Mouse (Mus musculus): ENCODE results near the gene Gapvd1.

Gapvd1 gene

DNA sequence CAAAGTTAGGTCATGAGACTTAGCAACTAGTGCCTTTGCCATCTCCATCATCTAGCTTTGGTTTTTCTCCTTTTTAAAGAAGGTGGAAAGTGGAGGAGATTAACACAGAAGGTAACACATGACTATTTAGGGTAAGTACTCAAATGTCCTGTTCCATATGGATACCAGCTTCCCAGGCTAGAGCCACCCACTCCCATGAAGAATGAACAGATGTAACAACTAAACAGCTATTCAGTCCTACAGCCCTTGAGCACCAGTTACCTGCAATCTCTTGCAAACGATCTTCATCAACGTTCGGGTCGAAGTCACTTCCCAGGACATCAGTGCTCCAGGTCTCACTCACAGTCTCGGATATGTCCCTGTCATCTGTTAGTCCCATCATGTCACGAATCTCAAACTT, 43.1 kb downstream of the Gapvd1 start:
- no peak for DNase-seq (ENCODE audit: low spot score)

GRCm38 (mm10) chr2:34708675-34709074, 46.4 kb downstream of the Gapvd1 start:
- DNase-seq (ENCODE audit: low spot score) = no peak

GRCm38 (mm10) chr2:34696592-34696991, 58.4 kb downstream of the Gapvd1 start:
- DNase-seq (ENCODE audit: low spot score) = no peak

- DNase-seq (ENCODE audit: low spot score) = no peak
Observed at GRCm38 (mm10) chr2:34692861-34693260, 62.2 kb downstream of the Gapvd1 start.

DNA sequence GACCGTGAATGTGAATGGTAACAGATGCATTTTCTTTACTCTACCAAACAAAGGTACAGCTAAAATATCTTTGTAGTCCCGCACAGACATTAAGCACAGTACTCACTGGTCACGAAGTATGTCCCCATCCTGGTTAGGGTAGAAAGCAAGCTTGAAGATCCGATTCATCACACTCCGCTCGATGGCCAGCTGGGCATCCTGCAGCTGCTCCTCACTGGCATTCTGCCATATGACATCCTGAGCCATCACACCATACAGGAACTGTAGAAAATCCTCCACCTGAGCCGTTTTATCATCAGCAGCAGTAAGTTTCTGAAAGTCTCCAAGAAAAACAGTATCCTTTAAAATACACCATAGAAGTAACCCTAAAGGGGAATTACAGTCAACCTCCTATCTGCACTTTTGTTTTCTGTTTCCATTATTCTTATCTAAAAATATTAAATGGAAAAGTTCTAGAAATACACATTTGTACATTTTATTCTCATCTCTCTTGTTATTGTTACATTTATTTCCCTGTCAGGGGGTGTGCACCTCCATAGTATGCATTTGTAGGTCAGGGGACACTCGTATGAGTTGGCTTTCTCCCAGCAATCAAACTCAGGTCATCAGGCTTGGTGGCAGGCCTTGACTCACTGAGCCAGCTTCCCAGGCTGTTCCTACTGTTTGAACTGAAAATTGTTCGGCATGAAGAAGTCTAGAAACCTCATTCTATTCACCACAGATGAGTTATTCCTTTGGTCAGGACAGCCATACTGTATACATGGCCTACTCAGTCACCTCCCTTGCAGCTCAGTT, 70.8 kb downstream of the Gapvd1 start:
- peak; percentile 22 for DNase-seq (ENCODE audit: low spot score)

DNA sequence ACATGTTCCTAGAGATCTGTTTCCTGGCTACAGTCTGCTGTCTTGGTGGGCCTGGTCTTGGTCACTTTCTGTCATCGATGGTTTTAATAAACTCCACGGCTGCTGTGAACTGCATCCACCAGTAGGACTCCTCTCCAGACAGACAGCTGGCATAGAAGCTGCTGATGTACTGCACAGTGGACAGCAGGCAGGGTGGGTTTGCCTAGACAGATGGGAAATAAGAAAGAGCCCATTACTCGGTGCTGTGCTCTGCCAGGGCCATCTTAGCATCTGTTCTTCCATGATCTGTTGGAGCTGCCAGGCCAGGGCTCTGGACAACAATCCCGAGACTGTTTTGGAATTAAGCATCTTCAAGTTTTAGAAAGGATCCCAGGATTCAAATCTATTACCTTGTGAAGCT, 77.1 kb downstream of the Gapvd1 start:
- peak; percentile 14 for DNase-seq (ENCODE audit: low spot score)

DNA sequence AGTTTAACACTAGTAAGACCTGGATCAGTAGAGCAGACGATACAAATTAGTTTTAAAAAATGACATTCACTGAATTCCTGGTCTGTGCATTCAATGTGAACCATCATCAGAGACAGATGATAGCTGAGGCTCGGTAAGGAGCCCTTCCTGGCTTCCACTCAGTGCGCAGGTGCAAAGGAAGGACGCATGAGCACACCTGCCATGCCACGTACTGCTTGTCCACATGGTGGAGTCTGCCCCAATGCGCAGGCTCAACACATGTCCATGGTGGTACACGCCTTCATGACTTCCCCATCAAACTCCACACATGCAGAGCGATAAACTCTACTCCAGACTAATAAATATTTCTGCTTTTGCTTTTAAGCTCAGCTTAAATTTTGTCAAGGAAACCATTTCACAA, 78.0 kb downstream of the Gapvd1 start:
- DNase-seq (ENCODE audit: low spot score) = no peak

GRCm38 (mm10) chr2:34673846-34674245, 81.2 kb downstream of the Gapvd1 start:
- no peak for DNase-seq (ENCODE audit: low spot score)

DNA sequence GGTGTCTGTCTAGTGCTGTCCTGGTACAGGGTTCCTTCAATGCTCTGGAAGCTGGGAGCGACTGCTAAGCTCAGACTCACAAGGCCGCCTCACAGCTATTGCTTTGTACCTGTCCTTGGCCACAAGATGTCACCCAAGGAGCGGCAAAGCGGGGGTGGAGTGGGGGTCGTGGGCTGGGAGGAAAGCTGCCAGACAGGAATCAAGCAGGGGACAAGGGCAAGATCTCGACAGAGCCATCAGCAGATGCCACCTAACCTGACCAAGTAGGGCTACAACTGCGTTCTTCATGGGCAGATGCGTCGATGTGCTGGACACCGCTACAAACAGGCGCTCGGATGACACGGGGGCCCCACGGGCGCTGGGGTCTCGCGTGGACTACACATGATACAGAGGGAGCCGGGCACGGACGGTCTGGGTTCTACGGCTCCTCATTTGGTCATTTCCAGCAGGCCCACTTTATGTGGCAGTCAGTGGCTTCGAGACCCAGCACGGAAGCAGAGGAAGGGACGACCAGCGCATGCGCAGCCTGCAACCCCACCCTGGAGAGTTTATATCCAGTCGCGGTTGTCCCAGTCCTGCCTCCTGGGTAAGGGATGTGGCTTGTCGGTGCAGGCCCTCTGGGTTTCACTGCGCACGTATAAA, 83.5 kb downstream of the Gapvd1 start:
- DNase-seq (ENCODE audit: low spot score) = no peak

GRCm38 (mm10) chr2:34670470-34670869, 84.6 kb downstream of the Gapvd1 start:
- DNase-seq (ENCODE audit: low spot score) = no peak

GRCm38 (mm10) chr2:34669203-34669746, 85.8 kb downstream of the Gapvd1 start:
- no peak for DNase-seq (ENCODE audit: low spot score)

DNA sequence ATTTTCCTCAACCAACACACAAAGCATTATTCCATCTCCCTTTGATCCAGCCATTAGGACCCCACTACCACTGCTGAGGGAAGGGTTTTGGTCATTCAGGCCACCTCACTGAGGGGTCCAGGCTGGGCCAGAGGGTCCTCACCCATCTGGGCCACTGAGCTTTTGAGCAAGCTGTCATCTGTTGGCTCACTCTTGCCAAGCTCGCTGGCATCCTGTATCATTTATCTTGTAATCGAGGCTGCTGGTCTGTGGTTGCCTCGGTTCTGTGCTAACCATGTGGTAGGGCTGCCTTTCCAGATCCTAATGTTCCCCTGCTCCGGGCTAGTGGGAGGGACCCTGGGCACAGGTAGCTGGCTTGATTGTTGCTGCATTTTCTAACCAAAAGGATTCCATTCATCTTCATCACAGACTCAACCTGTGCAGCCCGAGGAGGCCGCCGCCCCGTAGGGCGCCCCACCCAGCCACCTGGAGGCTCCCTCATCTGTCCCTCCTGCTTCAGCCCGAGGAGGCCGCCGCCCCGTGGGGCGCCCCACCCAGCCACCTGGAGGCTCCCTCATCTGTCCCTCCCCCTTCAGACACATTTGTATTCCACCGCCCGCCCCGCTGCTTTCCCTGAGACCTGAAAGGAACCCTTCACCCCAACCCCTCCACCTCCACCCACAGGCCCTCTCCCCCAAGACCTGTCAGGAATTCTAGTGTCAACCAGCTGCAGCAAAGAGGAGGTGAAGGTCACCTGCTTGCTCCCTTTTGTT, 86.4 kb downstream of the Gapvd1 start:
- peak; percentile 58 for DNase-seq (ENCODE audit: low spot score)

- no peak for DNase-seq (ENCODE audit: low spot score)
Observed at GRCm38 (mm10) chr2:34667820-34668219, 87.2 kb downstream of the Gapvd1 start.

GRCm38 (mm10) chr2:34647410-34647809, 107.6 kb downstream of the Gapvd1 start:
- DNase-seq (ENCODE audit: low spot score) = peak; percentile 58

- DNase-seq (ENCODE audit: low spot score) = no peak
Observed at GRCm38 (mm10) chr2:34646541-34646865, 108.5 kb downstream of the Gapvd1 start.

DNA sequence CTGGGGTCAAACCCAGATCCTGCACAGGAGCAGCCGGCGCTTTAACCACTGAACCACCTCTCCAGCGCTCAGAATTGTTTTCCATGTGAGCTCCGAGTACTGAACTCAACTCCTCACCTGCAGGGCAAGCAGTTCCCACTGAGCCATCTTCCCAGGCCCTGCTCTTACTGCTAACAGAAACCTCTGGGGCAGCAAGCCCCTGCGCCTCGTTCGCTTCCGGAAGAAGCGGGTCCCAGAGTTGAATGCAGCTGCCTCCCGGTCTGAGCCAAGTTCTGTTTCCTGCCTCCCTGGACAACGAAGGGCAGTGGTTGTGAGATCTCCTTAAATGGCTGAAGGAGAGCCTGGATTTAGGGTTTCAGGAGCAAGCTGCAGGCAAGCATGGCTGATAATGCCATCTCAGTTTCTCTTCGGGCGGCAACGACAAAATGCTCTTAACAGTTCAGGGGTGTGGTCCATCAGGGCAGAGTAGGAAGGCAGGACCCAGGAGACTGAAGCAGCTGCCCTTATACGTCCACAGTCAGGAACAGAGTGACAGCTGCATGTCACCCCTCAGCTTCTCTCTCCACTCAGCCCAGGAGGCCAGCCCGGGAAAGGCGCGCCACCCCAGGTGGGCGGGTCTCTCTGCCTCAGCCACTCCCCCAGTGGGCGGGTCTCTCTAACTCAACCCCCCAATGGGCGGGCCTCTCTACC, 109.0 kb downstream of the Gapvd1 start:
- peak; percentile 87 for DNase-seq (ENCODE audit: low spot score)

- DNase-seq (ENCODE audit: low spot score) = no peak
Observed at GRCm38 (mm10) chr2:34644571-34645526, 110.2 kb downstream of the Gapvd1 start.

GRCm38 (mm10) chr2:34642351-34642750, 112.7 kb downstream of the Gapvd1 start:
- peak; percentile 29 for DNase-seq (ENCODE audit: low spot score)

DNA sequence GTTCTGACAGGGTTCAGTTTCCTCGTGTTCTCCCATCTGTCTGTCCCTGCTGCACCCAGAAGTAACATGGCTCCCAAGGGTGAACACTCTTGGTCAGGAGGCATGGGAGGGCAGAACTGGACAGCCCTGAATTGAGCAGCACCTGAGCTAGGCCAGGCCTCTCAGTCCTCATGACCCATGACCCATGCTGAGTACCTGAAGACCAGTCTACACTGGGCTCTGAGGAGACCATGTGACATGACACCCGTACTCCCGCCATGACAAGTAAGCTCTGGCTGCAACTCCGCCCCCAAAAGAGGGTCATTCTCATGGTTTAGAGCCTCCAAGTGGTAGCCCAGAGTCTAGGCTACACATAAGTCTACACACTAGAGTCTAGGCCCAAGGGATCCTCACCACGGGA, 115.3 kb downstream of the Gapvd1 start:
- DNase-seq (ENCODE audit: low spot score) = no peak

DNA sequence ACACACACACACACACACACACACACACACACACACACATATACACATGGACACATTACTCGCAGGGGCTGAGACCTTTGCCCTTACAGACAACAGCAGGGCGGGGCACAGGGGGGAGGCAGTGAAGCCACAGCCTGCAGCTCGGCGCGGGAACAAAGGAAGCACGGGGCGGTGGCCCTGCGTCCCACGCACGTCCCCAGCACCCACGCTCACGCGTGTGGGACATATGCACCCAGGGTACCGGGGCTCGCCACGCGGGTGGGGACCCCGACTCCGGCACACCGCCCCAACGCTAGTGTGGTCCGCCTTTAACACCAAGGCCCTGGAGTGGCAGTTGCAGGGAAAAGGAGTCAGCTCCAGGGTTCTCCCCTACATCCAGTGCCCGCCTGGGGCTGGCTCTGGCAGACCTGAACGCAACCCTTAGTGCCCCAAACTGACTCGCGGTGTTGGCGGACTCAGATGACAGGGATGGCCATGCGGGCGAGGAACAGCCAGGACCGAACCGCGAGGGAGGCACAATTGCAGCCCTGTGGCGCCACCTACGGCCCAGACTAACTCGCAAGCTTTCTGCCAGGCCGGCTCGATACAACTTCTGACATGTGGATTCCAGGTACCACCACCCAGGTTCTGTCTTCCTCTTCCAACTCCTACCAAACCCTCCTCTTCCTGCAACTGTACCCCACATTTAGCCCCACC, 115.9 kb downstream of the Gapvd1 start:
- peak; percentile 87 for DNase-seq (ENCODE audit: low spot score)

Data from MN1 (cell line).